Mouse (Mus musculus): Measurements from ENCODE around the gene Olfr272.

Olfr272 gene

DNA sequence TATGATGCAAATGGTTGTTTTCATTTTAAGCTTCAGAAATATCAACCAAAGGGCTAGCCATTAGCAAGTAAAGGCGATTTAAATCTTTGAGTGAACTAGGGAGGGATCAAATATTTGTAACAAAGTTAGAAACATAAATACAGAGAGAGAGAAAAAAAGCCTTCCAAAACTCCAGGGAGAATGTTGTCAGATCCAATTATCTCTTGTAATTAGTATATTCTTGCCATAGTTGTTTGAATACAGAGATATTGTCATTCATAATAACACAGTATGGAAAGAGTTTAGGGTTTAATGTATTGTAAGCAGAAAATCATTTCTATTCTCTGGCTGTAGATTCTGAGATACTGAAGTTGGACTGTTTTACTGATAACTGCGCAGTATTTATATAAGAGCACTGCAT, at the start of gene Olfr272:
Olfr272 (minus strand) TSS at position 101 of the 400 bp plus-strand sequence.
- no peak for TF ChIP-seq GATA4 (IDR thresholded peaks at IDR 0.05; ENCODE audit: insufficient replicate concordance, low read length)

DNA sequence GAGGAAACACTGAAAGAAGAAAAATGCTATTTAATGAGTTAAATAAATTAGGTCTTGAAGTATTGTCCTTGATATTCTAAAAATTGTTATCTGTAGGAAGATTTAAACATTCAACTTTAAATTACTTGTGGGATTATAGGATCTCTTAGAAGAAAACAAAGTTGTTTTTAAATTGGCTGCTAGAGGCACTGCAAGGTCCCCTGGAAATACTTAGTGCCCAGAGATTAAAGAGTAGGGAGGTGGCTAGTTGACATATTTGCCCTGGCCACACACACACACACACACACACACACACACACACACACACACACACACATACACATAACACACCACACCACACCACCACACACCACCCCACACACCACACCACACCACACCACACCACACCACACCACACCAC, 45.3 kb upstream of the Olfr272 start, which contains the start of gene Olfr270:
Olfr270 (plus strand) TSS at position 301 of the 400 bp plus-strand sequence.
- no peak for TF ChIP-seq GATA4 (IDR thresholded peaks at IDR 0.05; ENCODE audit: insufficient replicate concordance, low read length)

DNA sequence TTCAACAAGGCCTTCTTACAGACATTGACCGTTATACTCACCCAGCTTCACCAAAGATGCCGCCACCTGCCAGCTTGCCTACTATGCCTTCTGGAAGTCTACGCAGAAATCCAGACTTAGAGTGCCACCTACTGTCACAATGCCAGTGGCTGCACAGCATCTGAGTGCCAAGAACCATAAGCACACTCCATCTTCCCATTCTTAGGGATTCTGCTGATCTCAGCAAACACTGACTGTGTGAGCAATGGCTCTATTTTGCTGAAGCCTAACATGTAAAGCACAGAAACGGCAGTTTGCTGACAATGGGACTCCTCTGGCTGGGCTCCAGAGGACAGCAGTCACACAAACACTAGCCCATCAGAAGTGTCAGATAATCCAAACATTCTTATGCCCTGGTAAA, 39.7 kb upstream of the Olfr272 start:
- TF ChIP-seq GATA4 (IDR thresholded peaks at IDR 0.05; ENCODE audit: insufficient replicate concordance, low read length), result no peak

DNA sequence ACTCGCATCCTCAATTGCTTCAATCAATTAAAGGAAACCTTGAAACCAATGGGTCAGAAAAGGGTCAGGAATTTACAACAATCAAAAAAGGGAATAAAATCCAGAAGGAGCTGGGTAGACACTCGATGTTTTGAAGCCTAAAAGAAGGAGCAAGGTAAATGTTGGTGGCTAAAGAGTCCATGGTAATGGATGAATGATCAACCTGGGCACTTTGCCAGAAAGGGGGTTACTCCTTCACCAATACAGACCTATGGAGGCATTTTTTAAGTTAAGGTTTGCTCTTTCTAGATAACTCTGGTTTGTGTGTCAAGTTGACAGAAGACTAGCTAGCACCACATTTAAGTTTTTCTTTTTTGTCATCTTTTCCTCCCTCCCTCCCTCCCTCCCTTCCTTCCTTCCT, 30.0 kb upstream of the Olfr272 start:
- no peak for TF ChIP-seq GATA4 (IDR thresholded peaks at IDR 0.05; ENCODE audit: insufficient replicate concordance, low read length)

DNA sequence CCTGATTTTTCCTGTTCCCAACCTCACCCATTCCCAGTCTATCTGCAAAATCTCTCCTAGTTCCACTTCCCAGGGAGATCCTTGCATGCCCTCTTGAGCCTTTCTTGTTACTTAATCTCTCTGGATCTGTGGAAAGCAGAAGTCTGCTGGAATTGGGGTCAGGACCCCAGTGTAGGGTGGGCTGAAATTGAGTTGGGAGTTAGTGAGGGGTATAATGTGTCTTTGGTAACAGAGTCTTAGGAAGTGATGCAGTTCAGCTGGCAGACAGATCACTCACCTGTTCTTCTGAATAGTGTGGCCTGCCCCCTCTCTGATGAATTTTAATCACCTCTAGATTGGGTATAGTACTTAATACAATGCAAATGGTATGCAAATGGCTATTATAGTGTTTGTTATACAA, 27.7 kb upstream of the Olfr272 start:
- TF ChIP-seq GATA4 (IDR thresholded peaks at IDR 0.05; ENCODE audit: insufficient replicate concordance, low read length), result no peak

DNA sequence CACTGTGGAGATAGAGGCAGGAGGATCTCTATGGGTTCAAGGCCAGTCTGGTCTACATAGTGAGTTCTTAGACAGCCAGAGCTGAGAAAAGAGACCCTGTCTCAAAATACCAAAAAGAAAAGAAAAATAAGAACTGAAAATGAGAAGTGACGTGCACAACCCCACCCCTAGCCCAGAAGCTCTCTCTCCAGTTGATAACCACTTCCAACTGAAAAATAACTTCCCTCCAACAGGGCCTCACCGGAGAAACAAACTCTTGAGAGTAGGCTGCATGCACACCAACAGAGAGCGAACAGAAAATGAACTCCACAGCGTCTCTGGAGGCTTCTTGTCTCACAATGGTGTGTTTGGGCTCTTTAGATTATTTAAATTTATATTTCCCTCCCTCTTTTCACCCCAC, 11.5 kb upstream of the Olfr272 start:
- TF ChIP-seq GATA4 (IDR thresholded peaks at IDR 0.05; ENCODE audit: insufficient replicate concordance, low read length), result no peak

DNA sequence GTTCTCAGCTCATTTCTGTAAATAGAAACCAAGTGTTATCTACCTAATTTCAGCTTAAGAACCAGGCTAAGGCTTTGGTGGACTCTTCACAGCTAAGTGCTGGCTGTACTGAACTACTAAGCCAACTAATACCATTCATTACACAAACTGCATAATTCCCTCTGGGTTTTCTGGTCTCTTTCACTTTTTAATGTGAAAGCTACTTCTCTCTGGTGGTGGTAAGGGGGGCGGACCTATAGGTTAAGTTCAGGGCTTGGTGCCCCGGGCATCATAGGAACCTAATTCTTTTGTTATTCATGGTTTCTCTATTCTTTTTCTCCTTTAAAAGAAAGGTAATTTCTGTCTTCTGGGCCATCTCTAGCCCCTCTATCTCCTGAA, 1.7 kb downstream of the Olfr272 start:
- TF ChIP-seq GATA4 (IDR thresholded peaks at IDR 0.05; ENCODE audit: insufficient replicate concordance, low read length), result no peak

DNA sequence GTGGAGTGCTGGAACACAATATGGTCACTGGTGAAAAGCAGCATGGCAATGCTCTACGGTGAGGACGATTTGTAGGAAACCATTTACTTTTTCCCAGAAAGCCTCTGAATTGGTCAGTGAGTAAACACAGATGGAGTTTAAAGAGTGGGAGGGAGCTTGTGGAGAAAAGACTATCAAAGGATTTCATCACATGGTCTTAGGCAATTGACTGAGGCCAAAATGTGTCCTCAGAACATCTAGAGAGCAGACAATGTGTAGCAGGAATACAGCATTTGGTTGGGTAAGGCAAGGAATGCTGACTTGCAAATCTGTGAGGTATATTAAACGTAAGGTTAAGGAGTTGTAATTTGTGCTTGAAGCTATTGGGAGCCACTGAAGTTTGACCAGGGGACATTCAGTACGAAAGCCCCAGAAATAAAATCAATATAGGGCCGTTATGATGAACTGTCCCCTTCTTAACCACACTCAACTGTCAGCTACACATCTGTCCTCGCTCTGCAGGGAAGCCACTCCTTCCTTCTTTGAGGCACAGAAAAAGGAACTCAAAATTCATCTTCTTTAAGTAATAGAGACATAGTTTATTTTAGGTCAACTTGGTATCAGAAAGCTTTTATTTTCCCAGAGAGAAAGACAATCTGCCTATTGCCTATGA, 2.2 kb downstream of the Olfr272 start:
- TF ChIP-seq GATA4 (IDR thresholded peaks at IDR 0.05; ENCODE audit: insufficient replicate concordance, low read length), result no peak

DNA sequence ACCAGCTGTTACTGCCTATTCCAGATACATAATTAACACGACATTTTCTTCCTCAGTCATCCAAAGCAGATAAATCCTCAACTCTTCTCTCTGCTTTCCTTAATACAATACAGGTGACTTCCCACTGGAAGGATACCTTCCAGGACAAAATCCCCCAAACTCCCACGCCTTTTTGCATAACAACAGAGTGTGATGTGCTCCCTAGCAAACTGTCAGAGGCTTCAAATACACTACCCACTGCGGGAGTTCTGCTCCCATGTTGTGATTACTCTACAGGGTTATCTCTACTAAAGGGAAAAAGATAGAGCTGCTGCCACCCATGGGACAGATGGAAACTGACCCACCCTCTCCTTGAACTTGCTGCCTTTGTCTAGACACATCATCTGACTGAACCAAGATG, 6.6 kb downstream of the Olfr272 start:
- no peak for TF ChIP-seq GATA4 (IDR thresholded peaks at IDR 0.05; ENCODE audit: insufficient replicate concordance, low read length)

DNA sequence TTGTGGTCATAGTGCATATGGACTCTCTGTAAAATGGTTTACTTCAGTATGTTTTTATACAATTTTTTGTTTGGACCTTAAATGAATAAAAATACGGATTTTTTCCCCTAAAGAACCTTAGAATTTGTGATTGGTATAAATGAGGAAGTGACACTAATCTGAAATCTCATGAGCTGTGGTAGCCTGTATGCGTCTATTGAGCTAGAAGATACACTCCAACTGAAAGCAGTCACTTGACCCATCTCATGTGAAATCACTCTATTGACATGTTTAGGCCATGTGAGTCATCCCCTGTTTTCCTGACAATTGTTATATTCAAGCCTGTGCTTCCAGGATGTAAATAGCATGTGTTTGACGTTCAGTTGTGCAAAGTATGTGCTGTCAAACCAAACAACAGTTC, 9.4 kb downstream of the Olfr272 start:
- TF ChIP-seq GATA4 (IDR thresholded peaks at IDR 0.05; ENCODE audit: insufficient replicate concordance, low read length), result no peak

DNA sequence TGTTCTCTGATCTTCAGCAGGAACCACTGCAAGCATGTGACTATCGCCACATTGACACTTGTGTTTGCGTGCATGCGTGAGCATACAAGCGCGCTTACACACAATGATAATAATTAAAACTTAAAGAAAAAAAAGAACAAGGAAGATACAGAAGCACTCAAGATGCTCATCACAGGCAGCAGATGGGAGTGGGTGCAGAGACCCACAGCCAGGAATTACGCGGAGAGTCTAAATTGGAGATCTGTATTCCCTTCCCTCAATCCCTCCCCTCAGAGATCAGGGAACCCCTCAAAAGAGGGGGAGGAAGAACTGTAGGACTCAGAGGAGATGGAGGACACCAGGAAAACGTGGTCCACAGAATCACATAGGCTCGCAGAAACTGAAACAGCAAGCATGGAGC, 54.8 kb downstream of the Olfr272 start:
- no peak for TF ChIP-seq GATA4 (IDR thresholded peaks at IDR 0.05; ENCODE audit: insufficient replicate concordance, low read length)

Measured in liver, adult (tissue).